Mouse (Mus musculus): ENCODE measurements around the gene Madd.

- no peak for TF ChIP-seq CTCF (IDR thresholded peaks at IDR 0.05; ENCODE audit: control insufficient read depth, insufficient read depth, low read length)
- TF ChIP-seq POLR2A (IDR thresholded peaks at IDR 0.05; ENCODE audit: borderline replicate concordance, control insufficient read depth, low read depth, low read length), result no peak
Observed at GRCm38 (mm10) chr2:91117585-91118275, 65.9 kb downstream of the Madd start, which contains the start of gene Mybpc3.

Data from bone marrow, adult 2 months (tissue).